Mouse (Mus musculus) ES-Bruce4 (cell line): ENCODE data around the gene Rps15a. TPM values are rescaled to one million over a fixed set of nuclear protein-coding genes. Genes with fewer than 3 reads are reported as not detected.
A peak's percentile ranks its signal among the peaks of the same experiment; 100 is the strongest.

ENCODE experiments used
- H3K27ac ChIP-seq: 2 replicates; pipeline ENCODE4 v1.5.1; 2012; ENCODE audit warnings: low read length, inconsistent platforms; ENCODE audit not compliant: insufficient read depth
- H3K27me3 ChIP-seq: 2 replicates; pipeline ENCODE4 v1.6.1; 2012; ENCODE audit warnings: mild to moderate bottlenecking, low read length, inconsistent platforms; ENCODE audit not compliant: control insufficient read depth, poor library complexity, insufficient read depth, severe bottlenecking
- H3K36me3 ChIP-seq: 2 replicates; pipeline ENCODE4 v1.6.1; 2012; ENCODE audit warnings: inconsistent platforms, mild to moderate bottlenecking, low read length, moderate library complexity; ENCODE audit not compliant: control insufficient read depth, poor library complexity, insufficient read depth, severe bottlenecking
- H3K4me1 ChIP-seq: one replicate; pipeline ENCODE4 v1.8.1; 2011; ENCODE audit warnings: low read length; ENCODE audit not compliant: control insufficient read depth, insufficient read depth
- H3K4me3 ChIP-seq: 2 replicates; pipeline ENCODE4 v1.5.1; 2011; ENCODE audit warnings: low read depth, mild to moderate bottlenecking, low read length
- H3K9ac ChIP-seq: 2 replicates; pipeline ENCODE4 v1.6.1; 2012; ENCODE audit warnings: low read depth, mild to moderate bottlenecking, inconsistent platforms; ENCODE audit not compliant: poor library complexity, severe bottlenecking
- H3K9me3 ChIP-seq: replicated peaks from 2 replicates; pipeline ENCODE4 v1.6.1; 2012; ENCODE audit warnings: mild to moderate bottlenecking, low read length, inconsistent platforms; ENCODE audit not compliant: control insufficient read depth, poor library complexity, insufficient read depth, severe bottlenecking
- CTCF ChIP-seq: IDR thresholded peaks from one replicate; pipeline ENCODE4 v1.8.1; 2011; ENCODE audit warnings: low read depth, low read length
- EP300 ChIP-seq: IDR thresholded peaks from 2 replicates; pipeline ENCODE4 v1.6.1; 2011; ENCODE audit warnings: low read depth, low read length; ENCODE audit not compliant: insufficient read depth
- POLR2A ChIP-seq: IDR thresholded peaks from one replicate; pipeline ENCODE4 v1.8.1; 2011; ENCODE audit warnings: low read length; ENCODE audit not compliant: insufficient read depth
- polyA plus RNA-seq: library from polyadenylated mRNA; stranded (reverse); fragments of >200 nt; gene quantifications from 2 replicates; pipeline ENCODE4 v1.2.4, GENCODE M21; 2011; ENCODE audit warnings: low read depth; ENCODE audit not compliant: missing spikeins, insufficient read depth, insufficient read length

Rps15a gene
- polyA plus RNA-seq, 1 experiment = 2,841 TPM

DNA sequence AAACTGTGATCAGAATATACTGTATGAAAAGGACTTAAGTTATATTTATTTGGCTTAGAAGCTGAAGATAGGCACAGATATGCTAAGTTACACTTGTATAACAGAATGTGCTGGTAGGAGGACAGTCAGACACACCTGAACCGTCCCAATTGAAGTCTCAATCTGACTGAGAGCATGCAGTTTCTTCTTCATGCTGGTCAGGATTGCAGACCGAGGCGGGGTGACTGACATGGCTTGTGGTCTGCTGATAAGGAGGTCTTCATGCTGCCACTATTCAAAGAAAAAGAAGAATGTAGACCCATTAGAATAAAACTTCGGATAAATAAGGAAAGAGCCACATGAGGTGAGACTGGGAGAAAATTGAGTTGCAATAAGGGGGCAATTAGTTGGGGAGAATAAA is 27.1 kb upstream of the Rps15a start:
- Histone ChIP-seq H3K9ac (no peak overlapping the region), H3K27me3 (no peaks in the 10 kb centered on the region), H3K36me3 (peaks cover 64% of the 10 kb centered on the region), H3K27ac (no peak overlapping the region), H3K4me1 (no peaks in the 10 kb centered on the region), H3K4me3 (no peak overlapping the region), H3K9me3 (peaks cover 18% of the 10 kb centered on the region)
- TF ChIP-seq EP300 = no peak
- no peak for TF ChIP-seq CTCF
- TF ChIP-seq POLR2A = no peak

DNA sequence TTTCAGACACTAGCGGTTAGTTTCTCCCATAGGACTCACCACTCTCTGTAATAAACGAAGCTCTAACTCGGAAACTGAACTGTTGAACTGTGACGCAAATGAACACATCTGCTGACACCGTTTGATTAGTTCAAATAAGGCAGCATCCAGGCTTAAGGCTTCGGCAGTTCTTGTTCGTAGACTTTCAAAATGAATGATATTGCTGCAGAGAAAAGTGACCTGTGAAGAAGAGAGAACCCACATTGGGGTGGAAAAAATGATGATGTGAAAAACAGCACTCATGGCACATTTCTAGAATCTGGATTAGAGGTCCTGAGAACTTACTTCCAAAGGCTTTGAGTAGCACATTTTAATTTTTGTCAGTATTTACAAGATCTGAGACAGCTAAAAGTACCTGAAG is 25.3 kb upstream of the Rps15a start:
- peaks cover 10% of the 10 kb centered on the region for H3K9me3 ChIP-seq
- H3K9ac ChIP-seq = no peak overlapping the region
- H3K27me3 ChIP-seq = no peaks in the 10 kb centered on the region
- no peak overlapping the region for H3K27ac ChIP-seq
- H3K36me3 ChIP-seq = peaks cover 66% of the 10 kb centered on the region
- H3K4me3 ChIP-seq = no peak overlapping the region
- H3K4me1 ChIP-seq = no peaks in the 10 kb centered on the region
- TF ChIP-seq POLR2A (no peak), EP300 (no peak), CTCF (no peak)

DNA sequence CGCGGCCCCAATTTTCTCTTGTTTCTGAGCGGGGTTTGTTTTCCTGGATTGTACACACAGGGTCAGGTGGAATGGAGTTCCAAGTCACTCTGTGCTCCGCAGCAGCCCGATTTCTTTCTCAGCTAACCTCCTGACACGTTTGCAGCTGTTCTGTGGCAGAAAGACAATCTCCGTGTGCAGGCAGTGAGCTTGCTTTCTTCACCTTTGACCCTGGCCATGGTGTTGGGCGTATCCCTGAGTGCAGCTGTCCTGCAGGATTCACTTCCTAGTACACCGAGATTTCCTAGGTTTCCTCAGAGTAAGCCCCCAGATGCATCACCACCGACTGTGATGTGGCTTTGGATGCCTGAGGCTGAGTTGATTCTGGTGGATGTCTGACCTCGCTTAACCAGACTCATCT is 19.1 kb upstream of the Rps15a start:
- Histone ChIP-seq H3K9ac (no peak overlapping the region), H3K27me3 (no peaks in the 10 kb centered on the region), H3K36me3 (peaks cover 42% of the 10 kb centered on the region), H3K4me1 (no peaks in the 10 kb centered on the region), H3K27ac (no peak overlapping the region), H3K9me3 (no peaks in the 10 kb centered on the region), H3K4me3 (no peak overlapping the region)
- TF ChIP-seq POLR2A = no peak
- TF ChIP-seq EP300 = no peak
- no peak for TF ChIP-seq CTCF

DNA sequence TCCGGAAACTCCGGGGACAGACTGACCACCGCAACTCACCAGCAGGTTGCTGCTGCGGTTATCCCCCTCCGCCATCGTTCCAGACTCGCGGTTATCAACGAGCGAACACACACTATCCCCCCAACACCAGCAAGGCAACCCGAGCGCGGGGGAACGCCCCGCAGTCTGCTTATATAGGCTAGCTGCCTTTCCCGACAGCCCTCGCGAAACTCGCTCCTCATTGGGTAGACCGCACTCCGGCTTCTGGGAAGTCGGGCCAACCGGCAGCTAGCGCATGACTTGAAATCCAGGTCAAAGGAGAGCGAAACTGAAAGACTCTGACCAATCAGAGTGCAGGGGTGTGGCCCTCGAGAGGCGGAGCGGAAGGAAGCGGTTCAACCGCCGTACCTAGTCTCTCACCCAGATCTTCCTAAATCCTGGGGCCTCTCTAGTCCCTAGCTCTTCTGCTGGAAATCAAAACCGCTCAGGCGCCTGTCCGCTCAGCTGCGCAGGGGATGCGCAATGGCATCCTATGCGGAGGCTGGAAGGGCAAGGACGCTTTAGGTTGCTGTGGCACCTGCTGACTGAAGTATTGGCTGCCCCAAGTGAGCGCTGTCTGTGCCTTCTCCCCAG is 13.5 kb upstream of the Rps15a start, which contains the start of gene Arl6ip1:
Gene Arl6ip1 (minus strand): TSS at position 233 of the 612 bp plus-strand sequence.
- Histone ChIP-seq H3K27ac (peak within 1 kb of the TSS; percentile 90), H3K36me3 (peaks cover 23% of the 10 kb centered on the region), H3K9ac (peak within 1 kb of the TSS; percentile 91), H3K27me3 (no peaks in the 10 kb centered on the region), H3K9me3 (no peaks in the 10 kb centered on the region), H3K4me1 (no peaks in the 10 kb centered on the region), H3K4me3 (peak within 1 kb of the TSS; percentile 90)
- TF ChIP-seq POLR2A = peak; percentile 100
- TF ChIP-seq EP300 = no peak; the same call in 1 of the 2 replicates

DNA sequence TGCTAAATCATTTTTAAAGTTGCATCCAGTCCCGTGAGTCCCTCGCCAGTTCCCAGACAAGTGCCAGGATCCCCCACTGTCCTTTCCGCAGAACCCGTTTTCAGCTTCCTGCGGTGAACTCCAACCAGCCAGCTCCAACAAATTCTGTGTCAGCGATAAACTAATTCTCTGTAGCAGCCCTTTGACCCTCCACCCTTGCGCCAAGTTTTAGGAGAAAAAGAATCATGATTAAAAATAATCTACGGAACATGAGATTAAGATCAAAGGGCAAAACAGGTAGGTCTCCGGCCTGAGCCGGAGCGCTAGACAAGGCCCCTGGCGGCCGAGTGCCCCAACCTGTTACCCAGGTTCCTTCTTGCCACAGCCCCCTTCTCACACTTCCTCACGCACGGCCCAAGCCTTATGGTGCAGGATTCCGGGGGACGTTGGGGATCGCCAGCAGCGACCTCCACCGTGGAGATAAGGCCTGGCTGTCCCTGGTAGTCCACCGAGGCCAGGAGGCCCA is 13.0 kb upstream of the Rps15a start:
- TF ChIP-seq POLR2A (no peak), EP300 (no peak), CTCF (no peak)

DNA sequence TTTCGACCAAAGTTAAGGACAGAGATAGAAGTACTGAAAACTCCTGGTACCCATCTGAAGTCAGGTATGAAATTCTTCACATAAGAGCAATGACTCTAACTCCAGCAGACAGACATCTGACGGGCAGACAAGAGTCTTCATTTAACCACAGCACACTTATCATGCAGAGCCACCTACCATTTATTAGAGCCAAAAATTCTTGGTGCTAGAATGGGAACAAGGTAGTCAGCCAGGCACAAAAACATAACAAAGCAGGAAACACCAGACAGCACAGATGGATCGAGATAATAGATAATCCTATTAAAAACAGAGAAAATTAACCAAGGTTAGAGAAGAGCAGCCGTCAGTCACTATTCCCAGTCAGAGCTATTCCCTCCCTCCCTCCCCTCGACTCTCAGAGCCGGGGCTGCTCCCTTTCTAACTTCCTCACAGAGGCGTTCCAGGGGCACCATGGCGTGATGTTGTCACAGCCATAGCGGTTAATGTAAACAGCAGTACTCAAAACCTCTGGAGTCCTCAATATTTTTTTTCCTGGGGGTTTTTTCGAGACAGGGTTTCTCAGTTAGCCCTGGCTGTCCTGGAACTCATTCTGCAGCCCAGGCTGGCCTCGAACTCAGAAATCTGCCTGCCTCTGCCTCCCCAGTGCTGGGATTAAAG is 10.4 kb upstream of the Rps15a start:
- TF ChIP-seq EP300 = no peak
- no peak for TF ChIP-seq POLR2A
- TF ChIP-seq CTCF = no peak
- H3K9ac ChIP-seq = peak overlapping the region; percentile 51
- peak overlapping the region; percentile 23; the same call in 1 of the 2 replicates for H3K4me3 ChIP-seq
- H3K27ac ChIP-seq = no peak overlapping the region
- no peaks in the 10 kb centered on the region for H3K27me3 ChIP-seq
- no peaks in the 10 kb centered on the region for H3K4me1 ChIP-seq
- H3K9me3 ChIP-seq = no peaks in the 10 kb centered on the region
- H3K36me3 ChIP-seq = peaks cover 39% of the 10 kb centered on the region

More for the DNA sequence above, 13.0 kb upstream of the Rps15a start:
- H3K27me3 ChIP-seq = no peaks in the 10 kb centered on the region
- peak overlapping the region; percentile 91 for H3K9ac ChIP-seq
- H3K9me3 ChIP-seq = no peaks in the 10 kb centered on the region
- H3K4me1 ChIP-seq = no peaks in the 10 kb centered on the region
- H3K36me3 ChIP-seq = peaks cover 27% of the 10 kb centered on the region
- H3K27ac ChIP-seq = peak overlapping the region; percentile 83
- peak overlapping the region; percentile 90 for H3K4me3 ChIP-seq
